Mouse (Mus musculus): Measurements from ENCODE around the gene Plxnb3.
A peak's percentile ranks its signal among the peaks of the same experiment; 100 is the strongest.
"Not testable (repeated sequence)": the region's sequence is repeated elsewhere in the genome, so short reads cannot be mapped to it uniquely, and the experiment has no call there.

Plxnb3 gene

DNA sequence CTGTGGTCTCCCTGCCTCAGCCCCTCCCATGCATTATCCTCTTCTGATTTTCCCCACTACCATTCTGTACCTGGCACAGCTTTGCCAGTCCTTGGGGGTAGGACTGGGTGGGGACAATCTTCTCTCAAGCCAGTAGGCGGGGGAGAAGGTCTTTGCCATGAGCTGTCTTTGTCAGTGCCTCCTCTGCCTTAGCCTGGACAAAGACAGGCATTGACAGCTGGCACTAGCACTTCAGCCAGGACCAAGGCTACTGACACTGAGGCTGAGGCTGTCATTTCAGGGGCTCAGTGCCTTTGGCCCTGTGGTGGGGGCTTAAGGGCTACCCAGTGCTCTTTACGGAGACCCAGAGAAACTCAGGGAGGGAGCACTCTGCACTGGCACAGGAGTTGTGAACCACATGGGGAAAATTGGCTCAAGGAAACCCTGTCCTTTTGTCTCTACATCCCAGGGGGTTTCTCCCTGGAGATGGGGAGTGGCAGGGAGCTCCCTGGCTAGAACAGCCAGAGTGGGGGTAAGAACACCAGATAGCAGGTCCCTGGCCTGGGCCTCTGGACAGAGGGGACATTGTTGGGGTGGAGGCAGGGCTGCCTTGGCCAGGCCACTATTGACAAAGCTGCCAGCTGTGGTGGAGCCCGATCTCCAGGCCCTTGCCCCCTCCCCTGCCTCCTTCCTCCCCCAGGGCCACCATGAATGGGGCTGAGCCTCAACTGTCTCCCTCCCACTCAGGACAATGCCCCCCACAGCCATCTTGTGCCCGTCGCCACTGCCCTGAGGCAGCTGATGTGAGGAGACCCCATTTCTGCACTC lies at the start of gene Plxnb3:
TSS of gene Plxnb3 (plus strand) at position 757 of the 807 bp plus-strand sequence.
- no peak for DNase-seq (ENCODE audit: low spot score)

- DNase-seq (ENCODE audit: low spot score), result no peak
Measured at GRCm38 (mm10) chrX:73715476-73716108, 41.3 kb upstream of the Plxnb3 start.

DNA sequence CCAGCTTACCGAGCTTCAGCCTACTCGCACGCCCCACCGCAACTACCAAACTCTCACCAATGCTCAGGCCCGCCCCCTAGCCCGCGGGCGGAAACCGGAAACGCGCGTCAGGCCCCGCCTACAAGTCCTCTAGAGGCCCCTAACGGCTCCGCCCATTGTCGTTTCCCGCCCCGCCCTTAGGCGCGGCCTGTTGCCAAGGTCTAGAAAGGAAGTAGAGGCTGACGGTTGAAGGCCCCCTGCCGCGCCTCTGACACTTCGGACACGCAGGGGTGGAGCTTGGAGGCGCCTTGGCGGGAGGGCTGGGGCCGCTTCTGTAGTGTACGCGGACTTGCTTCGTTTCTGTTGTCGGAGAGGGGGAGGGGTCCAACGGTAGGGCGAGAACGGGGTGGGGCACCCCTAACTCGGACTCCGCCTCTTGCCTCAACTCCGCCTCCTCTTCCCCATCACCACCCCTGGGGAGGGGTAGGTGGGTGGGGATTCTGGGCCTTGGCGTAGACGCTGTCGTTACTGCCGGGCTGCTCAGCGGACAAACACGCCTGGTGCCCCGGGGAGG lies 40.7 kb upstream of the Plxnb3 start, which contains the start of the genes Bcap31 and Abcd1:
TSS of gene Bcap31 (minus strand) at position 67 of the 553 bp plus-strand sequence.
TSS of gene Abcd1 (plus strand) at position 489 of the 553 bp plus-strand sequence.
- peak; percentile 67 for DNase-seq (ENCODE audit: low spot score)

- no peak for DNase-seq (ENCODE audit: low spot score)
Measured at GRCm38 (mm10) chrX:73716709-73717545, 40.0 kb upstream of the Plxnb3 start.

GRCm38 (mm10) chrX:73717667-73718066 lies 39.2 kb upstream of the Plxnb3 start:
- DNase-seq (ENCODE audit: low spot score), result no peak

GRCm38 (mm10) chrX:73718271-73718670 lies 38.6 kb upstream of the Plxnb3 start:
- DNase-seq (ENCODE audit: low spot score), result no peak

DNA sequence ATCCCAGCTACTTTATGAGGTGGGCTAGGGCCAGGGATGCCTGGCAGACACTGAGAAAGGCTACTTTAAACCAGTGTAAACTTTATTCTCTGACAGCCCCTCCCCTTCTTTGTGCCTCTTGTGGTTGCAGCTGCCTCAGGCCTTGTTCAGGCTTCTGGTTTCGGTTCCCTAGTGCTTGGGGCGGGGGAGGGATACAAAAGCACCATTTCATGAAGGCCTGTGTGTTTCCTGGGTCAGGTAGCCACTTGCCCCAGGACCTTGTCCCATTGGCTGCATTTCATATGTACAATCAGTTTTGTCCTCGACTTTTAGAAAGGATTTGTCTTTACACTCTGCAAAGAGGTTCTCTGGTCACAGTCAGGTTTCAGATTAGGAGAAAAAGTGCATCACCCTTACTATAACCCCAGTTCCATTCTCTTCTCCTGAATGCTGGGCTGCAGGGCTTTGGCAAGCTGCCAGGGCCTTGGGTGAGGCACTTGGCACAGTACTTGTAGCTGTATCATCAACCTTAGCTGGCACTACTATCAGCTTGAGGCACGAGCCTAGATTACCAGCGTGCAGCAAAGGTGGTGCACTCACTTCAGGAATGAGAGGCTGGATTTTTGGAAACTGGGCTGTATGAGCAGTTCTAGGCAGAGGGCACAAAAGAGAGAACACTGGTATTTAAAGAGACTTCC lies 38.1 kb upstream of the Plxnb3 start:
- DNase-seq (ENCODE audit: low spot score), result no peak

DNA sequence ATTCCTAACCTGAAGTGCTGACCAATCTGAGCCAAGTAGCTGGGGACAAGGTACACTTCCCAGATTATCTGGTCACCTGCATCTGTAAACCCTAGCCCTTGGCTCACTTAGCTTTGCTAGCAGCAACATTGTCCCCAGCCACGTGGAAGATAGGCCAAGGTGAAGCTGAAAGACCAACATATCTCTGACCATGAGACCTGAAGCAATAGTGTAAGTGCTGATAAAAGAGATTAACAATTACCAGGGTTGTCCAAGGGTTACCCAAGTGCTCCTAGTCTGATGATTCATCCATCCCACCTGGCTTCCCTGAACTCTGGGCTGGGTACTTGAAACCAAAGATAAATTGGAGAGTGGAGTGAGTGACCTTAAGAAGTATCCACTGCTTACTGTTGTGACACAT lies 26.0 kb upstream of the Plxnb3 start:
- DNase-seq (ENCODE audit: low spot score), result no peak

- DNase-seq (ENCODE audit: low spot score), result no peak
Measured at GRCm38 (mm10) chrX:73738155-73738554, 18.7 kb upstream of the Plxnb3 start.

GRCm38 (mm10) chrX:73739151-73739550 lies 17.7 kb upstream of the Plxnb3 start:
- DNase-seq (ENCODE audit: low spot score), result no peak

DNA sequence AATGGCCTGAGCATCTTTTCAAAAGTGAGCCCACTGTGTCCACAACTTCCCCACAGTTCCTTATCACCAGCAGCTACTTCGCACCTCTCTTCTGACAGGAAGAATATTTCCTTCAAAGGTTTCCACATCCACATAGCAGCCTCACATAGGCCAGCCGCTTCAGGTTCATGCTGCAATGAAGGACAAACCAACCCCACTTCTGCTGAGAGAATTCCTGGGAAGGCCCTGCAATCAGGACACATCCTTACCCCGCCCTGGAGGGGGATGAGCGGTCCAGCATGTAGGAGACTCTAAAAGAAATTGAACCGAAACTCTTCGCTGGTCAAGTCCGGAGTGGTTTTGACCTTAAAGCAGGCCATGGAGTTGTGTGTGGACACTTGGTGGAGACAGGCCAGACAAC lies 17.0 kb upstream of the Plxnb3 start:
- not testable (repeated sequence) for DNase-seq (ENCODE audit: low spot score)

DNA sequence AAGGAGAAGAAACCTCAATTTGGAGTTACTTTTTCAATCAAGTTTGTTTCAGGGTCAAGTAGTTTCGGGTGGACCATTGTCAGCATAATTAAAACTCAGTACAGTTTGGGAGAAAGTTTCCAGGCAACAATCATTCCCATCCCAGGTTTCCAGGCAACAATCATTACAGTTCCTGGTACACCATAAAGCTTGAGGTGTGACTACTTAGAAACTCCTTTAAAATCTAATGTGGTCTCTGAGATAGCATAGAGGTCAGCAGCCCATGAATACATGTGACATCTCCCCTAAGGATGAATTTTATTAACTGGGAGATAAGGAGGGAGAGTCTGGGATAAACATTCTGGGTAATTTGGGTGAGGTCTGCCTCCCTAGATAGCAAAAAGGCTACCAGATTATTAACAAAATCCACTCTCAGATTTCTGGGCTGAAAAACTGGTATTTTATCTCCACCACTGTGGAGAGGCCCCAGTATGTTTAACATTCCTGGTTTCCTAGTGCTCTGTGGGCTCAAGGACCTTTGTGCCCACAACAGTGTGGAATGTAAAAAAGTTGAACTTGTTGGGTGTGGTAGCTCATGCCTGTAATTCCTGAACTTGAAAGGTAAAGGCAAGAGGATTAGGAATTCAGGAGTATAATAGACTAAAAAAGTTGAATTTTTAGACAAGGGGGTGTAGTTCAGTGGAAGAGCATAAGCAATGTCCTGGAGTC lies 12.0 kb upstream of the Plxnb3 start:
- no peak for DNase-seq (ENCODE audit: low spot score)

DNA sequence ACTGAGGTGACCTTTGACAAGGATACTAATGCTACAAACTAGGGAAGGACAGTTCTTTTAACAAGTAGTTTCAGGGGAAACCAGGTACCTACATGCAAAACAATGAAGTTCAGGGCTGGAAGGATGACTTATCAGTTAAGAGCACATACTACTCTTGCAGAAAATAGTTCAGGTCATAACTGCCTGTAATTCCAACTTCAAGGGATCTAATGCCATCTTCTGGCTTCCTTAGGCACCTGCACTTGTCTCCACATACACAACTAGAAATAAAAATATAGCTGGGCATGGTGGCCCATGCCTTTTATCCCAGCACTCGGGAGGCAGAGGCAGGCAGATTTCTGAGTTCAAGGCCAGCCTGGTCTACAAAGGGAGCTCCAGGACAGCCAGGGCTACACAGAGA lies 7.9 kb upstream of the Plxnb3 start:
- no peak for DNase-seq (ENCODE audit: low spot score)

- DNase-seq (ENCODE audit: low spot score), result no peak
Measured at GRCm38 (mm10) chrX:73758611-73759290, 1.9 kb downstream of the Plxnb3 start.

GRCm38 (mm10) chrX:73765311-73765710 lies 8.4 kb downstream of the Plxnb3 start:
- DNase-seq (ENCODE audit: low spot score), result no peak

DNA sequence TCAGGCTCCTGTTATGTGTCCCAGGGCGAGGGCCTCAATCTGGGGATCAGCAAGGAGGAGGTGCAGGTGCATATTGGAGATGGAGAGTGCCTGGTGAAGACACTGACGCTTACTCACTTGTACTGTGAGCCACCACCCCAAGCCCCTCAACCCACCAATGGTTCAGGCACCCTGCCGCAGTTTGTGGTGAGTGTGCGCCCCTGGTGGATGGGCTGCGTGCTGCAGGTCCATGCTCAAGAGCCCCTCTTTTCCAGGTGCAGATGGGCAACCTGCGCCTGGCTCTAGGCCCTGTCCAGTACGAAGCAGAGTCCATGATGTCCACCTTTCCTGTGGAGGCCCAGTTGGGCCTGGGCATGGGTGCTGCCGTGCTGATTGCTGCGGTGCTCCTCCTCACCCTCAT lies 10.4 kb downstream of the Plxnb3 start:
- DNase-seq (ENCODE audit: low spot score), result no peak

GRCm38 (mm10) chrX:73774168-73774760 lies 17.4 kb downstream of the Plxnb3 start, which contains the start of gene Srpk3:
Gene Srpk3 (plus strand): TSS chrX:73774405.
- no peak for DNase-seq (ENCODE audit: low spot score)

GRCm38 (mm10) chrX:73774802-73775483 lies 18.1 kb downstream of the Plxnb3 start:
- DNase-seq (ENCODE audit: low spot score), result no peak

DNA sequence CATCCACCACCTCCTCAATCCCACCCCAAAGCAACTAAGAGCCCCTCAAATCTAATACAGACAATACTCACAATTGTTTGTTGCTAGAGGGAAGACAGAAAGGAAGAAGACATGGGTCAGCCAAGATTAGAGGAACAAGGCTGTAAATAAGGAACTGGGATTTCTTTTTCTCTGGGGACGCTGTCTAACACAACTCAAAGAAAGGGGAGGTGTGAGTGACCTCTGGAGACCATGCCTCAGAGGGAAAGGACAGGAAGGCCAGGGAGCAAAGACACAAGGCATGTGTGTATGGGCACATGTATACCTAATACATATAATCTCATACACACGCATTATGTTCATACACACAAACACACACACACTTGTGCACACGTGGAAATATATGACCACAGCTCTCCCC lies 25.3 kb downstream of the Plxnb3 start:
- DNase-seq (ENCODE audit: low spot score), result no peak
